Mouse (Mus musculus): ENCODE results near the gene Lhx6. TPM values are rescaled to one million over a fixed set of nuclear protein-coding genes. Genes with fewer than 3 reads are reported as not detected.

The Lhx6 gene
- polyA plus RNA-seq, 1 experiment: 1.3 TPM

GRCm38 (mm10) chr2:36077160-36077761 lies 27.9 kb downstream of the Lhx6 start:
- Histone ChIP-seq H3K4me3 (ENCODE audit: insufficient read depth, low read length) (no peak overlapping the region), H3K27ac (ENCODE audit: insufficient read depth, low read length) (no peak overlapping the region), H3K4me1 (ENCODE audit: control insufficient read depth, insufficient read depth, low read length) (no peaks in the 10 kb centered on the region)
- no peak for TF ChIP-seq POLR2A (IDR thresholded peaks at IDR 0.05; ENCODE audit: low read depth, low read length)
- no peak for TF ChIP-seq CTCF (IDR thresholded peaks at IDR 0.05; ENCODE audit: borderline replicate concordance, insufficient read depth, low read length)

DNA sequence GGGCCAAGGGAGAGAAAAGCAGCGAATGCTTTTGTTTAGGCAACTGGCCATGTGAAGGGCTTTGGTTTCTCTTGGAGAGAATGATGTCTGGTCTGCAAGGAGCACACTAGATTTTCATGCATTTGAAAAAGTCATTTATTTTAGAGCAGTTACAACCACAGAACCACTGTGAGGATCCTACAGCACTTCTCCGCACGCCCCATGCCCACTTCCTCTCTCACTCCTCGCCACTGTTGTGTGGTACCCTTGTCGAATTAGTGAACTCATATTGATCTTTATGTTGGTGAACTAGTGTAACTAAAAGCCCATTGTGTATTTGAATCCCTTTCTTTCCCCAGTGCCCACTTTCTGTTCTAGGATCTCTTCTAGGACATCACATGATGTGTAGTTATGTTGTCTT lies 30.0 kb downstream of the Lhx6 start:
- H3K4me3 ChIP-seq (ENCODE audit: insufficient read depth, low read length): no peak overlapping the region
- H3K27ac ChIP-seq (ENCODE audit: insufficient read depth, low read length): no peak overlapping the region
- TF ChIP-seq CTCF (IDR thresholded peaks at IDR 0.05; ENCODE audit: borderline replicate concordance, insufficient read depth, low read length) (no peak), POLR2A (IDR thresholded peaks at IDR 0.05; ENCODE audit: low read depth, low read length) (no peak)
- H3K4me1 ChIP-seq (ENCODE audit: control insufficient read depth, insufficient read depth, low read length): no peaks in the 10 kb centered on the region

GRCm38 (mm10) chr2:36073781-36074180 lies 31.4 kb downstream of the Lhx6 start:
- Histone ChIP-seq H3K4me3 (ENCODE audit: insufficient read depth, low read length) (no peak overlapping the region), H3K27ac (ENCODE audit: insufficient read depth, low read length) (no peak overlapping the region), H3K4me1 (ENCODE audit: control insufficient read depth, insufficient read depth, low read length) (no peaks in the 10 kb centered on the region)
- TF ChIP-seq POLR2A (IDR thresholded peaks at IDR 0.05; ENCODE audit: low read depth, low read length) (no peak), CTCF (IDR thresholded peaks at IDR 0.05; ENCODE audit: borderline replicate concordance, insufficient read depth, low read length) (no peak)

GRCm38 (mm10) chr2:36071660-36072305 lies 33.4 kb downstream of the Lhx6 start:
- no peak overlapping the region for H3K4me3 ChIP-seq (ENCODE audit: insufficient read depth, low read length)
- H3K27ac ChIP-seq (ENCODE audit: insufficient read depth, low read length): no peak overlapping the region
- no peaks in the 10 kb centered on the region for H3K4me1 ChIP-seq (ENCODE audit: control insufficient read depth, insufficient read depth, low read length)
- TF ChIP-seq POLR2A (IDR thresholded peaks at IDR 0.05; ENCODE audit: low read depth, low read length) (no peak), CTCF (IDR thresholded peaks at IDR 0.05; ENCODE audit: borderline replicate concordance, insufficient read depth, low read length) (no peak)

GRCm38 (mm10) chr2:36067132-36067531 lies 38.1 kb downstream of the Lhx6 start:
- no peaks in the 10 kb centered on the region for H3K4me1 ChIP-seq (ENCODE audit: control insufficient read depth, insufficient read depth, low read length)
- no peak for TF ChIP-seq POLR2A (IDR thresholded peaks at IDR 0.05; ENCODE audit: low read depth, low read length)
- no peak for TF ChIP-seq CTCF (IDR thresholded peaks at IDR 0.05; ENCODE audit: borderline replicate concordance, insufficient read depth, low read length)
- no peak overlapping the region for H3K4me3 ChIP-seq (ENCODE audit: insufficient read depth, low read length)
- no peak overlapping the region for H3K27ac ChIP-seq (ENCODE audit: insufficient read depth, low read length)

DNA sequence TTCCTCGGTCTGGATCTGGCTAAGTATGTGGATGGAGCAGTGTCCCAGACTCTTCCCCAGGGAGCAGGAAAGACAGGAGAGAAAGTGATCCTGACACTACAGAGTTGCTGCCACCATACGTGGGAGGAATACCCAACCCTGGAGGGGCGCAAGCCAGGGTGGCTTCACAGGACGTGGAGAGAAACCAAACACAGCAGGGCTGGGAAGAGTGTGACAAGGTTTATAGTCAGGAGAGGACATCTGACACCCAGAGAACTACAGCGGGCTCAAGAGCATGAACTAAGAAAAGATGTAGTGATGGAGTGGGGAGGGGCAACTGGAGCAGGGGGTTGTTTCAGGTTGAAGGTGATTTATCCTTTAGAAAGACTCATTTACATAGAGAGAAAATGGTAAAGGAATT lies 43.8 kb downstream of the Lhx6 start:
- TF ChIP-seq CTCF (IDR thresholded peaks at IDR 0.05; ENCODE audit: borderline replicate concordance, insufficient read depth, low read length): no peak
- no peak for TF ChIP-seq POLR2A (IDR thresholded peaks at IDR 0.05; ENCODE audit: low read depth, low read length)
- Histone ChIP-seq H3K4me3 (ENCODE audit: insufficient read depth, low read length) (no peak overlapping the region), H3K4me1 (ENCODE audit: control insufficient read depth, insufficient read depth, low read length) (no peaks in the 10 kb centered on the region), H3K27ac (ENCODE audit: insufficient read depth, low read length) (no peak overlapping the region)

DNA sequence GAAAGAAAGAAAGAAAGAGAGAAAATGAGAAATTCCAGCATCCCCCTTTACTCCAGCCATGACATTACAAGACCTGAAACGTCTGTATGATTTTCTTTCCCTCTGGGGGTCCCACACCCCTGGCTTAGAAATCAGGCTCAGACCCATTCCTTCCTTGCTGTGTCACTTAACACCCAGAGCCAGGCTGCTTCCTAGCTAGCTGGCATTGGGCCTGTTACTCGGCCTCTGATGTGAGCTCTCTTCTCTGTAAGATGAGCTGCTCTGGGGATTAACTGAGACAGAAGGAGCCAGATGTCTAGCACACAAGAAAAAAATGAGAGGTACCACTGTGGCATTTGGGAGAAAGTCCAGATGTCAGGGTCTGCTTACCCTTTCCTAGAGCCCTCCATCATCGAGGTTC lies 49.0 kb downstream of the Lhx6 start:
- H3K27ac ChIP-seq (ENCODE audit: insufficient read depth, low read length): no peak overlapping the region
- H3K4me3 ChIP-seq (ENCODE audit: insufficient read depth, low read length): no peak overlapping the region
- TF ChIP-seq POLR2A (IDR thresholded peaks at IDR 0.05; ENCODE audit: low read depth, low read length) (no peak), CTCF (IDR thresholded peaks at IDR 0.05; ENCODE audit: borderline replicate concordance, insufficient read depth, low read length) (no peak)
- H3K4me1 ChIP-seq (ENCODE audit: control insufficient read depth, insufficient read depth, low read length): no peaks in the 10 kb centered on the region

DNA sequence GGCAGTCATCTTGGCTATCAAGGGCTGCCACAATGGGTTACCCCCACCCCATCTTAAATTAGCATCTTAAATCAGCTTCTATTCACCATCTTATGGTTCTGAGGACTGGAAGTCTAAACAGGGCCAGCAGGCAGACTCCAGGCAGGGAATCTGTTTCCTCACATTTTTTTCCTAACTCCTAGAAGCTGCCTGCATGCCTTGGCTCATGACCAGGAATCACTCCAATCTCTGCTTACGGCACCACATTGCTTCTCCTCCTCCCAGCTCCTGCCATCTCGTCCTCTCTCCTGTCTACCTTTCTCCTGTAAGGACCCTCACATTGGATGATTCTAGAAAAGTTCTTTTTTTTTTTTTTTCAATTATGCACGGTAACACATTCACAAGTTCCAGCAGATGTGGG lies 52.0 kb downstream of the Lhx6 start:
- H3K4me1 ChIP-seq (ENCODE audit: control insufficient read depth, insufficient read depth, low read length): no peaks in the 10 kb centered on the region
- TF ChIP-seq POLR2A (IDR thresholded peaks at IDR 0.05; ENCODE audit: low read depth, low read length): no peak
- no peak for TF ChIP-seq CTCF (IDR thresholded peaks at IDR 0.05; ENCODE audit: borderline replicate concordance, insufficient read depth, low read length)
- H3K27ac ChIP-seq (ENCODE audit: insufficient read depth, low read length): no peak overlapping the region
- no peak overlapping the region for H3K4me3 ChIP-seq (ENCODE audit: insufficient read depth, low read length)

GRCm38 (mm10) chr2:36049567-36049954 lies 55.6 kb downstream of the Lhx6 start:
- Histone ChIP-seq H3K4me1 (ENCODE audit: control insufficient read depth, insufficient read depth, low read length) (peaks cover 2% of the 10 kb centered on the region; the same call in 1 of the 2 replicates), H3K27ac (ENCODE audit: insufficient read depth, low read length) (no peak overlapping the region), H3K4me3 (ENCODE audit: insufficient read depth, low read length) (no peak overlapping the region)
- TF ChIP-seq POLR2A (IDR thresholded peaks at IDR 0.05; ENCODE audit: low read depth, low read length) (no peak), CTCF (IDR thresholded peaks at IDR 0.05; ENCODE audit: borderline replicate concordance, insufficient read depth, low read length) (no peak)

- no peak within 1 kb of the TSS for H3K27ac ChIP-seq (ENCODE audit: insufficient read depth, low read length)
Measured at GRCm38 (mm10) chr2:36048748-36049566, 56.3 kb downstream of the Lhx6 start, which contains the start of the genes Ndufa8 and Morn5. Ndufa8 (minus strand) TSS chr2:36049406. Morn5 (plus strand) TSS chr2:36049458.

More at GRCm38 (mm10) chr2:36048748-36049566, 56.3 kb downstream of the Lhx6 start, which contains the start of the genes Ndufa8 and Morn5:
- peaks cover 2% of the 10 kb centered on the region; the same call in 1 of the 2 replicates for H3K4me1 ChIP-seq (ENCODE audit: control insufficient read depth, insufficient read depth, low read length)
- peak within 1 kb of the TSS; percentile 84 for H3K4me3 ChIP-seq (ENCODE audit: insufficient read depth, low read length)
- no peak for TF ChIP-seq CTCF (IDR thresholded peaks at IDR 0.05; ENCODE audit: borderline replicate concordance, insufficient read depth, low read length)
- peak; percentile 97 for TF ChIP-seq POLR2A (IDR thresholded peaks at IDR 0.05; ENCODE audit: low read depth, low read length)
